Mouse (Mus musculus) C2C12 (cell line): ENCODE data around the gene Brd1. TPM values are rescaled to one million over a fixed set of nuclear protein-coding genes. Genes with fewer than 3 reads are reported as not detected.

Source experiments
- H3K27me3 ChIP-seq: one replicate; pipeline ENCODE4 v1.6.1; 2011; ENCODE audit not compliant: control insufficient read depth, insufficient read depth, insufficient read length
- H3K36me3 ChIP-seq: one replicate; pipeline ENCODE4 v1.6.1; 2011; ENCODE audit not compliant: control insufficient read depth, insufficient read depth
- H3K4me3 ChIP-seq: one replicate; pipeline ENCODE4 v1.5.1; 2011; ENCODE audit warnings: mild to moderate bottlenecking, control low read depth; ENCODE audit not compliant: poor library complexity, insufficient read depth, severe bottlenecking
- H3K79me2 ChIP-seq: one replicate; pipeline ENCODE4 v1.6.1; 2011; ENCODE audit not compliant: control insufficient read depth, insufficient read depth
- H3K79me3 ChIP-seq: one replicate; pipeline ENCODE4 v1.6.1; 2011; ENCODE audit warnings: low read depth, control low read depth
- H3ac ChIP-seq: one replicate; pipeline ENCODE3; 2011; ENCODE audit warnings: low read depth; ENCODE audit not compliant: control insufficient read depth, insufficient read length
- CEBPB ChIP-seq: IDR thresholded peaks from one replicate; pipeline ENCODE4 v1.6.1; 2011; ENCODE audit warnings: low read depth, mild to moderate bottlenecking, control low read depth, moderate library complexity
- CTCF ChIP-seq: IDR thresholded peaks from one replicate; pipeline ENCODE4 v1.5.1; 2011; ENCODE audit not compliant: control insufficient read depth, insufficient read depth, insufficient read length
- FOSL1 ChIP-seq: IDR thresholded peaks from one replicate; pipeline ENCODE4 v1.8.0; 2011; ENCODE audit warnings: mild to moderate bottlenecking, low read length; ENCODE audit not compliant: poor library complexity, insufficient read depth, severe bottlenecking
- MAX ChIP-seq: IDR thresholded peaks from one replicate; pipeline ENCODE4 v1.6.1; 2011; ENCODE audit warnings: mild to moderate bottlenecking, control low read depth
- MYOD1 ChIP-seq: IDR thresholded peaks from one replicate; pipeline ENCODE4 v1.6.1; 2011; ENCODE audit warnings: low read depth; ENCODE audit not compliant: control insufficient read depth, insufficient read length
- MYOG ChIP-seq: IDR thresholded peaks from one replicate; pipeline ENCODE4 v1.6.1; 2011; ENCODE audit not compliant: control insufficient read depth, insufficient read length; ENCODE audit errors: extremely low read depth
- USF1 ChIP-seq: IDR thresholded peaks from one replicate; pipeline ENCODE4 v1.6.1; 2011; ENCODE audit warnings: low read depth, mild to moderate bottlenecking, control low read depth, moderate library complexity
- polyA plus RNA-seq: library from polyadenylated mRNA; unstranded; fragments of >200 nt; fragmentation: generic; extraction: Trizol; gene quantifications from one replicate; pipeline ENCODE4 v1.2.1, GENCODE M21; 2012; ENCODE audit warnings: missing spikeins

Brd1 gene
- polyA plus RNA-seq, 1 experiment, result 23.8 TPM

- Histone ChIP-seq H3K27me3 (no peaks in the 10 kb centered on the region), H3K79me2 (peaks cover 86% of the 10 kb centered on the region), H3K4me3 (no peak overlapping the region), H3K36me3 (peaks cover 63% of the 10 kb centered on the region), H3ac (no peak overlapping the region), H3K79me3 (peaks cover 49% of the 10 kb centered on the region)
- no peak for TF ChIP-seq MYOD1
- TF ChIP-seq CTCF, result no peak
- TF ChIP-seq FOSL1, result no peak
- TF ChIP-seq CEBPB, result no peak
- no peak for TF ChIP-seq MAX
- TF ChIP-seq MYOG, result no peak
- TF ChIP-seq USF1, result no peak
Measured at GRCm38 (mm10) chr15:88755761-88756160, 21.7 kb upstream of the Brd1 start.

DNA sequence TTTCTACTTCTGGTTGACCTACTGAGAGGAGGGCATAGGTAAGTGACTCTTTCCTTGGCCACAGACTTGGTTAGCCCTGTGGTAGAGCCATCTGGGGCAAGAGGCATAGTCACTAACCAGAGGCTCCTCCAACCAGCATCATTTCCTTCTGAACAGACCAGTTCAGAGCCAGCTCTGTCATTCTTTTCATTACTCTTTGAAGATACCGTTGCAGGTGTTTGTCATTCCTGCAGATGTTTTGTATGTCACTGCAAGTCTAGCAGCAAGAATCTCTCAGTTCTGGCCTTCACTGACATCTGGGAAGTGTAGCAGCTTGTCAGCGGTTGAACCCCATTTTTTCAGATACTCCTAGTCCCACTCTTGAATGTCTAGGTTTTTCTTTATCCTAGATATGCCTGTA is 20.9 kb upstream of the Brd1 start:
- Histone ChIP-seq H3K36me3 (peaks cover 54% of the 10 kb centered on the region), H3K79me3 (peaks cover 47% of the 10 kb centered on the region), H3K27me3 (no peaks in the 10 kb centered on the region), H3K79me2 (peaks cover 78% of the 10 kb centered on the region), H3K4me3 (no peak overlapping the region), H3ac (no peak overlapping the region)
- TF ChIP-seq USF1, result no peak
- TF ChIP-seq CEBPB, result no peak
- TF ChIP-seq CTCF, result no peak
- no peak for TF ChIP-seq FOSL1
- TF ChIP-seq MAX, result no peak
- TF ChIP-seq MYOG, result no peak
- no peak for TF ChIP-seq MYOD1

DNA sequence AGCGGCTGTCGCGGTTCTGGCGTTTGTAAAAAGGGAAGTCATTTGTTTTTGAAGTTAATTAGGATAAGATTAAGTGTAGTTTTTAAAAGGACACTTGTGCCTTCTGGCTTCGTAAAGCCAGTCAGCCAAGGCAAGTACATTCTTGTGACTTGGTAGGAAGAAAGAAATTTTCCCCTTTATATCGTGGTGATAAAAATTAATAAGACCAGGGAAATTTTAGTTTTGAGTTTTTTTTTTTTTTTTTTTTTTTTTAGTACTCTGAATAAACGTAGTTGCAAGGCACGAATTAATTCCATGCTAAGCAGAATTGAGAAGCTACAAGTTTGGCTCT is 18.3 kb upstream of the Brd1 start:
- H3K79me2 ChIP-seq, result peaks cover 53% of the 10 kb centered on the region
- no peak for TF ChIP-seq MYOD1
- TF ChIP-seq MAX, result no peak
- TF ChIP-seq USF1, result no peak
- TF ChIP-seq FOSL1, result no peak
- TF ChIP-seq MYOG, result no peak

DNA sequence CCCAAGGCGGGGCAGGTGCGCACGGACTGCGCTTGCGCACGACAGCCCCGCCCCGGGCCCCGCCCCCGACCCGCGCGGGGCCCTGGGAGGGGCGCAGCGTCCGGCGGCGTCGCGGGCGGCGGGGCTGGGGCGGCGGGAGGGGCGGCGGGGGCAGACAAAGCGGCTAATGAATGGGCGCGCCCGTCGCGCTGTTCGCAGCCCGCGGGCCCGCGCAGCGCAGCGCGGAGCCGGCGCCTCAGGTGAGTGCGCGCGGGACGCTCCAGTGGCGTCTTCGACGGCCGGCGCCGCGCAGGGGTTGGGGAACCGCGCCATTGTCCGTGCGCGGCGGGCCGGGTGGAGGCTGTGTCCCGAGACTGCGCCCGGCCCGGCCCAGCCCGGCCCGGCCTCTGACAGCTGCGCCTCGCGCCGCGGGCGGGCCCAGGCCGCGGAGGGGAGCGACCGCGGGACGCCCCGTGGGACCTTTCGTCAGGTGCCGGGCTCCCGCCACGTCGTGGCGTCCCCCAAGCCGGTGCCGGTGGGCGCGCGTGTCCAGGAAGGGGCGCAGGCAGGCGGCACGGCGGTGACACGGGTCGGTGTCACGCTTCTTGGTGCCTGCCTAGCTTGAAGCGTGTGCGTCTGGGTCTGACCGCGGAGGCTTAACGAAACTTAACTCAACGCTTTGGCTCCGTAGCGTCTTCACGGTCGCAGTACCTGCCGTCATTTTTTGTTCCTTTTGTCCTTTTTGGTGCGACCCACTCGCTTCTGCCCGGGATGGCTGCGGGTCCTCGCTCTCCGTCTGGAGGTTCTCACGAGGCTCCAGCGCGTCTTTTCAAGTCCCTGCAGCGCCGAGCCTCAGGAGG is 17.8 kb upstream of the Brd1 start, which contains the start of gene Zbed4:
Gene Zbed4, plus strand, starts transcription at position 97 of the 839 bp plus-strand sequence.
- peak; percentile 20 for TF ChIP-seq MAX
- TF ChIP-seq MYOG, result no peak
- TF ChIP-seq MYOD1, result no peak
- no peak for TF ChIP-seq USF1
- no peak for TF ChIP-seq CEBPB
- no peak for TF ChIP-seq CTCF
- no peak for TF ChIP-seq FOSL1

More for the DNA sequence above, 18.3 kb upstream of the Brd1 start:
- peaks cover 42% of the 10 kb centered on the region for H3K79me3 ChIP-seq
- H3K4me3 ChIP-seq, result peak overlapping the region; percentile 92
- peaks cover 30% of the 10 kb centered on the region for H3K36me3 ChIP-seq
- peak overlapping the region; percentile 99 for H3ac ChIP-seq
- peaks cover 7% of the 10 kb centered on the region for H3K27me3 ChIP-seq

GRCm38 (mm10) chr15:88750677-88751563 is 16.9 kb upstream of the Brd1 start:
- H3K36me3 ChIP-seq, result peaks cover 16% of the 10 kb centered on the region
- peaks cover 43% of the 10 kb centered on the region for H3K79me2 ChIP-seq
- peaks cover 34% of the 10 kb centered on the region for H3K79me3 ChIP-seq
- H3ac ChIP-seq, result peak overlapping the region; percentile 53
- H3K4me3 ChIP-seq, result peak overlapping the region; percentile 36
- TF ChIP-seq MYOG, result no peak
- no peak for TF ChIP-seq CTCF
- TF ChIP-seq USF1, result peak; percentile 26
- TF ChIP-seq MYOD1, result peak; percentile 32
- TF ChIP-seq CEBPB, result no peak
- peak; percentile 87 for TF ChIP-seq MAX
- no peak for TF ChIP-seq FOSL1
- H3K27me3 ChIP-seq, result peaks cover 10% of the 10 kb centered on the region

More for the DNA sequence above, 17.8 kb upstream of the Brd1 start, which contains the start of gene Zbed4:
- Histone ChIP-seq H3K36me3 (peaks cover 25% of the 10 kb centered on the region), H3ac (peak within 1 kb of the TSS; percentile 99), H3K79me3 (peaks cover 37% of the 10 kb centered on the region), H3K4me3 (peak within 1 kb of the TSS; percentile 92), H3K27me3 (peaks cover 7% of the 10 kb centered on the region), H3K79me2 (peaks cover 47% of the 10 kb centered on the region)
